Mouse (Mus musculus) limb, embryonic 14.5 days (tissue): ENCODE results near the gene BC004004. TPM values are rescaled to one million over a fixed set of nuclear protein-coding genes. Genes with fewer than 3 reads are reported as not detected.

Experiments
- ATAC-seq: fragments of 200-750 bp; cut with Nextera tagmentation; 2 replicates; pipeline ENCODE4 v1.8.0; 2017; ENCODE audit warnings: low read depth, moderate number of reproducible peaks, moderate TSS enrichment; ENCODE audit not compliant: low FRiP score
- DNase-seq: peaks from one replicate; pipeline ENCODE4 v3.0.0-alpha.2; 2015; ENCODE audit warnings: low spot score
- H3K27ac ChIP-seq: fragments of 300-500 bp; sonication (generic); replicated peaks from 2 replicates; pipeline ENCODE4 v1.5.1; 2014; ENCODE audit warnings: low read depth, mild to moderate bottlenecking, low read length, moderate library complexity, mixed read lengths
- H3K27me3 ChIP-seq: fragments of 300-500 bp; sonication (generic); 2 replicates; pipeline ENCODE4 v1.6.1; 2014; ENCODE audit warnings: low read length, mixed read lengths; ENCODE audit not compliant: control insufficient read depth, insufficient read depth
- H3K36me3 ChIP-seq: fragments of 300-500 bp; sonication (generic); 2 replicates; pipeline ENCODE4 v1.6.1; 2014; ENCODE audit warnings: mild to moderate bottlenecking, low read length, moderate library complexity, mixed read lengths; ENCODE audit not compliant: control insufficient read depth, insufficient read depth
- H3K4me1 ChIP-seq: fragments of 300-500 bp; sonication (generic); 2 replicates; pipeline ENCODE4 v1.6.1; 2014; ENCODE audit warnings: antibody characterized with exemption, low read length, mixed read lengths; ENCODE audit not compliant: control insufficient read depth, insufficient read depth
- H3K4me2 ChIP-seq: fragments of 300-500 bp; sonication (generic); replicated peaks from 2 replicates; pipeline ENCODE4 v1.6.1; 2014; ENCODE audit warnings: low read depth, mild to moderate bottlenecking, low read length, moderate library complexity; ENCODE audit not compliant: severe bottlenecking
- H3K4me3 ChIP-seq: fragments of 300-500 bp; sonication (generic); replicated peaks from 2 replicates; pipeline ENCODE4 v1.5.1; 2014; ENCODE audit warnings: low read length
- H3K9ac ChIP-seq: fragments of 300-500 bp; sonication (generic); 2 replicates; pipeline ENCODE4 v1.6.1; 2014; ENCODE audit warnings: mild to moderate bottlenecking, low read depth, low read length, moderate library complexity; ENCODE audit not compliant: severe bottlenecking
- H3K9me3 ChIP-seq: fragments of 300-500 bp; sonication (generic); 2 replicates; pipeline ENCODE4 v1.6.1; 2016; ENCODE audit warnings: low read length; ENCODE audit not compliant: control insufficient read depth
- POLR2A ChIP-seq: fragments of 200-500 bp; IDR thresholded peaks from 2 replicates; pipeline ENCODE4 v1.8.0; 2012; ENCODE audit warnings: inconsistent platforms, mild to moderate bottlenecking, moderate library complexity, borderline replicate concordance; ENCODE audit not compliant: insufficient read depth, insufficient read length; ENCODE audit errors: extremely low read depth
- WGBS: fragments of 180-500 bp; shearing (Covaris S2); extraction: QIAGEN DNeasy Blood & Tissue Kit; methylation state at CpG from one replicate; pipeline ENCODE4 v1.1.7; 2014; 5-methylcytosine and 5-hydroxymethylcytosine counted together
- polyA plus RNA-seq, 2 experiments: library from polyadenylated mRNA; depleted of rRNA in 1 of 2; stranded (reverse) in 1 of 2; unstranded in 1 of 2; fragments of >200 nt; fragmentation: Nextera tagmentation in 1 of 2; extraction: Ambion mirVana in 1 of 2; gene quantifications; 2 replicates each; pipeline versions ENCODE4 v1.2.1 to v1.2.3; 2012 to 2014

Gene BC004004
- polyA plus RNA-seq, 2 experiments: 58.7 to 85.3 TPM

GRCm38 (mm10) chr17:29295835-29296234 is 27.2 kb downstream of the BC004004 start:
- H3K4me2 ChIP-seq: no peak overlapping the region
- peaks cover 56% of the 10 kb centered on the region for H3K36me3 ChIP-seq
- no peak overlapping the region for H3K27ac ChIP-seq
- DNase-seq (no peak), ATAC-seq (no peak)
- 68% methylated on average over 5 of the region's 5 CpGs for WGBS
- H3K4me3 ChIP-seq: no peak overlapping the region
- H3K4me1 ChIP-seq: peaks cover 8% of the 10 kb centered on the region
- no peaks in the 10 kb centered on the region for H3K27me3 ChIP-seq
- no peak overlapping the region for H3K9ac ChIP-seq
- TF ChIP-seq POLR2A: no peak
- H3K9me3 ChIP-seq: no peaks in the 10 kb centered on the region

GRCm38 (mm10) chr17:29297321-29297720 is 28.7 kb downstream of the BC004004 start:
- Histone ChIP-seq H3K27ac (no peak overlapping the region), H3K9me3 (no peaks in the 10 kb centered on the region), H3K27me3 (no peaks in the 10 kb centered on the region), H3K4me3 (no peak overlapping the region), H3K4me1 (peaks cover 8% of the 10 kb centered on the region), H3K9ac (no peak overlapping the region), H3K36me3 (peaks cover 53% of the 10 kb centered on the region), H3K4me2 (no peak overlapping the region)
- DNase-seq (no peak), ATAC-seq (no peak; the same call in 1 of the 2 replicates)
- 27% methylated on average over 10 of the region's 10 CpGs for WGBS
- no peak for TF ChIP-seq POLR2A

GRCm38 (mm10) chr17:29297813-29298212 is 29.2 kb downstream of the BC004004 start:
- DNase-seq (no peak), ATAC-seq (no peak)
- Histone ChIP-seq H3K27me3 (no peaks in the 10 kb centered on the region), H3K4me3 (no peak overlapping the region), H3K9ac (no peak overlapping the region), H3K4me2 (no peak overlapping the region), H3K9me3 (no peaks in the 10 kb centered on the region), H3K4me1 (peaks cover 8% of the 10 kb centered on the region), H3K36me3 (peaks cover 51% of the 10 kb centered on the region), H3K27ac (0 out of 2 replicates have a peak overlapping the region, but pooled peaks have one; percentile 33)
- no peak for TF ChIP-seq POLR2A
- 72% methylated on average over 6 of the region's 6 CpGs for WGBS

- Histone ChIP-seq H3K27me3 (no peaks in the 10 kb centered on the region), H3K4me3 (no peak overlapping the region), H3K4me1 (peaks cover 18% of the 10 kb centered on the region), H3K36me3 (peaks cover 43% of the 10 kb centered on the region), H3K9me3 (no peaks in the 10 kb centered on the region), H3K4me2 (no peak overlapping the region), H3K9ac (no peak overlapping the region), H3K27ac (no peak overlapping the region)
- no peak for TF ChIP-seq POLR2A
- ATAC-seq: no peak
- 93% methylated on average over 4 of the region's 4 CpGs for WGBS
- no peak for DNase-seq
Observed at GRCm38 (mm10) chr17:29299282-29299681, 30.7 kb downstream of the BC004004 start.

GRCm38 (mm10) chr17:29300926-29301325 is 32.3 kb downstream of the BC004004 start:
- WGBS: 85% methylated on average over 7 of the region's 7 CpGs
- Histone ChIP-seq H3K27me3 (no peaks in the 10 kb centered on the region), H3K4me2 (no peak overlapping the region), H3K4me3 (no peak overlapping the region), H3K27ac (no peak overlapping the region), H3K4me1 (peaks cover 33% of the 10 kb centered on the region), H3K9ac (no peak overlapping the region), H3K9me3 (no peaks in the 10 kb centered on the region), H3K36me3 (peaks cover 28% of the 10 kb centered on the region)
- ATAC-seq (no peak), DNase-seq (no peak)
- TF ChIP-seq POLR2A: no peak

- Histone ChIP-seq H3K27ac (no peak overlapping the region), H3K4me2 (no peak overlapping the region), H3K4me3 (no peak overlapping the region), H3K27me3 (no peaks in the 10 kb centered on the region), H3K36me3 (peaks cover 23% of the 10 kb centered on the region), H3K9me3 (no peaks in the 10 kb centered on the region), H3K4me1 (peaks cover 35% of the 10 kb centered on the region), H3K9ac (no peak overlapping the region)
- ATAC-seq (no peak), DNase-seq (no peak)
- 92% methylated on average over 6 of the region's 6 CpGs for WGBS
- TF ChIP-seq POLR2A: no peak
Observed at GRCm38 (mm10) chr17:29301421-29301820, 32.8 kb downstream of the BC004004 start.
